Mouse (Mus musculus) splenic B cell, adult 2 months (primary cell): Measurements from ENCODE around the gene Gdf11.

Source experiments
- DNase-seq: peaks from one replicate; pipeline ENCODE4 v3.0.0-alpha.2; 2011; ENCODE audit warnings: low read depth, low spot score
- H3K27me3 ChIP-seq: 2 replicates; pipeline ENCODE4 v1.6.1; 2012; ENCODE audit warnings: mild to moderate bottlenecking, low read length, moderate library complexity, mixed read lengths; ENCODE audit not compliant: control insufficient read depth, poor library complexity, insufficient read depth, severe bottlenecking
- H3K36me3 ChIP-seq: 2 replicates; pipeline ENCODE4 v1.6.1; 2012; ENCODE audit warnings: mild to moderate bottlenecking, low read length, moderate library complexity, mixed read lengths; ENCODE audit not compliant: control insufficient read depth, poor library complexity, insufficient read depth, severe bottlenecking

Gene Gdf11

DNA sequence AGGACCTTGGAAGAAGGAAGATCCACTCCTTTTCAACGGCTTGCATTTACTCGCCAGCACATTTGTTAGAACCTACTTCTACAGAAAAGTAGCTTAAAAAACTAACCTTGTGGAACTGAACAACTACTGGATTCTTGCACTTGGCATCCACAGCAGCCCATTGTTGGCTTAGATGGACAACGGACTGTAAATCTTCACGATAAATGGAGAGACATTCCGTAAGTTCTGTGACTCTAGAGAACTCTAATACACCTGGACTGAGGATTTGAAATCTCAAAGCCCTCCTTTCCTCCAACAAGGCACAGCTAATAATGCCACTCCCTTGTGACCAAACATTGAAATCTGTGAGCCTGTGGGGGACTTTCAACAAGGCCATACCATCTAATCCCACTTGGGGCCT, 48.3 kb downstream of the Gdf11 start:
- Histone ChIP-seq H3K36me3 (peaks cover 14% of the 10 kb centered on the region), H3K27me3 (no peaks in the 10 kb centered on the region)
- DNase-seq: no peak

- DNase-seq: no peak
- Histone ChIP-seq H3K27me3 (no peaks in the 10 kb centered on the region), H3K36me3 (peaks cover 17% of the 10 kb centered on the region)
Measured at GRCm38 (mm10) chr10:128840612-128841011, 50.9 kb downstream of the Gdf11 start.

- H3K36me3 ChIP-seq: peaks cover 19% of the 10 kb centered on the region
Measured at GRCm38 (mm10) chr10:128839434-128839833, 52.1 kb downstream of the Gdf11 start.

DNA sequence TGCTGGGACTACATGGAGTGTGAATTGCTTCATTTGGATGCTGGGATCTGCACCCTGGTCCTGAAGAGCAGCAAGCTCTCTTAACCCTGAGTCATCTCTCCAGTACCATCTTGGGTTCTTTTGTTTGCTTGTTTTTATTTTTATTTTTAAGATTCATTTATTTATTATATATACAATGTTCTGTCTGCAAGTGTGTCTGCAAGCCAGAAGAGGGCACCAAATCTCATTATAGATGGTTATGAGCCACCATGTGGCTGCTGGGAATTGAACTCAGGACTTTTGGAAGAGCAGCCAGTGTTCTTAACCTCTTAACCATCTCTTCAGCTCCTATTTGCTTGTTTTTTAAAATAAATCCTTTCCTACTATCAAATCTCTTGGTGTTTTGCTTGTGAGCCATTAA, 54.1 kb downstream of the Gdf11 start:
- Histone ChIP-seq H3K27me3 (no peaks in the 10 kb centered on the region), H3K36me3 (peaks cover 17% of the 10 kb centered on the region)
- no peak for DNase-seq

More at GRCm38 (mm10) chr10:128839434-128839833, 52.1 kb downstream of the Gdf11 start:
- no peak for DNase-seq
- H3K27me3 ChIP-seq: no peaks in the 10 kb centered on the region
